Mouse (Mus musculus) liver, embryonic 14.5 days (tissue): ENCODE data around the gene Exoc4. TPM values are rescaled to one million over a fixed set of nuclear protein-coding genes. Genes with fewer than 3 reads are reported as not detected.

ENCODE experiments used
- ATAC-seq: fragments of 200-750 bp; cut with Nextera tagmentation; 2 replicates; pipeline ENCODE4 v1.8.0; 2017; ENCODE audit warnings: moderate number of reproducible peaks, mild to moderate bottlenecking, moderate library complexity; ENCODE audit not compliant: insufficient read depth
- DNase-seq, 3 experiments: peaks; one replicate each; pipeline ENCODE4 v3.0.0-alpha.2; 2012 to 2013; ENCODE audit warnings: low read depth in 3 of 3, low spot score in 3 of 3
- H3K27ac ChIP-seq: fragments of 300-500 bp; sonication (generic); 2 replicates; pipeline ENCODE4 v1.5.1; 2014; ENCODE audit warnings: moderate library complexity, mild to moderate bottlenecking, control low read depth, inconsistent platforms
- H3K27me3 ChIP-seq: fragments of 300-500 bp; sonication (generic); 2 replicates; pipeline ENCODE4 v1.6.1; 2014; ENCODE audit warnings: mild to moderate bottlenecking, low read length, moderate library complexity; ENCODE audit not compliant: control insufficient read depth, insufficient read depth
- H3K36me3 ChIP-seq: fragments of 300-500 bp; sonication (generic); replicated peaks from 2 replicates; pipeline ENCODE4 v1.6.1; 2014; ENCODE audit warnings: low read depth; ENCODE audit not compliant: control insufficient read depth, insufficient read depth
- H3K4me1 ChIP-seq, 2 experiments: fragments of 200-500 bp in 1 of 2; fragments of 300-500 bp in 1 of 2; sonication (generic) in 1 of 2; replicated peaks; 2 replicates each; pipeline ENCODE4 v1.6.1; 2012 to 2014; ENCODE audit warnings: antibody characterized with exemption in 1 of 2, inconsistent platforms in 1 of 2, low read length in 1 of 2; ENCODE audit not compliant: control insufficient read depth in 2 of 2, insufficient read depth in 2 of 2
- H3K4me2 ChIP-seq: fragments of 300-500 bp; sonication (generic); 2 replicates; pipeline ENCODE4 v1.6.1; 2014; ENCODE audit warnings: low read depth, mild to moderate bottlenecking, control low read depth, moderate library complexity
- H3K4me3 ChIP-seq, 2 experiments: fragments of 200-500 bp in 1 of 2; fragments of 300-500 bp in 1 of 2; sonication (generic) in 1 of 2; 2 replicates each; pipeline ENCODE4 v1.5.1; 2012 to 2014; ENCODE audit warnings: low read depth in 2 of 2, low read length in 2 of 2, mild to moderate bottlenecking in 2 of 2, control low read depth in 1 of 2, inconsistent platforms in 1 of 2, moderate library complexity in 1 of 2; ENCODE audit not compliant: insufficient read depth in 1 of 2
- H3K9ac ChIP-seq: fragments of 300-500 bp; sonication (generic); replicated peaks from 2 replicates; pipeline ENCODE4 v1.6.1; 2014; ENCODE audit warnings: mild to moderate bottlenecking, control low read depth, moderate library complexity
- H3K9me3 ChIP-seq: fragments of 300-500 bp; sonication (generic); 2 replicates; pipeline ENCODE4 v1.6.1; 2016; ENCODE audit warnings: low read length, mixed read lengths; ENCODE audit not compliant: control insufficient read depth
- CTCF ChIP-seq: IDR thresholded peaks from 2 replicates; pipeline ENCODE4 v1.5.1; 2016; ENCODE audit warnings: antibody characterized with exemption, low read depth, control low read depth
- EP300 ChIP-seq: IDR thresholded peaks from 2 replicates; pipeline ENCODE4 v1.6.1; 2016; ENCODE audit warnings: antibody characterized with exemption, low read depth
- WGBS: fragments of 180-500 bp; shearing (Covaris S2); extraction: QIAGEN DNeasy Blood & Tissue Kit; methylation state at CpG from one replicate; pipeline ENCODE4 v1.1.7; 2014; ENCODE audit not compliant: insufficient replicate concordance; 5-methylcytosine and 5-hydroxymethylcytosine counted together
- polyA plus RNA-seq, 2 experiments: library from polyadenylated mRNA; depleted of rRNA in 1 of 2; stranded (reverse) in 1 of 2; unstranded in 1 of 2; fragments of >200 nt; fragmentation: Nextera tagmentation in 1 of 2; extraction: Ambion mirVana in 1 of 2; gene quantifications; 2 replicates each; pipeline versions ENCODE4 v1.2.1 to v1.2.3; 2012 to 2014

Exoc4 gene
- polyA plus RNA-seq, 2 experiments = 4.9 to 7.0 TPM

GRCm38 (mm10) chr6:33259926-33260325, 11.0 kb downstream of the Exoc4 start:
- Histone ChIP-seq H3K4me2 (no peak overlapping the region), H3K36me3 (no peaks in the 10 kb centered on the region; the same call in 1 of the 2 replicates), H3K27ac (no peak overlapping the region), H3K9ac (no peak overlapping the region), H3K4me1 (peaks cover 0 to 11% of the 10 kb centered on the region in 2 experiments; a peak in 2 of 4 replicates), H3K27me3 (no peaks in the 10 kb centered on the region), H3K4me3 (no peak overlapping the region), H3K9me3 (no peaks in the 10 kb centered on the region)
- DNase-seq (peak in 1 of 3 experiments; percentile 12), ATAC-seq (no peak; the same call in 1 of the 2 replicates)
- 21% methylated on average over 5 of the region's 5 CpGs for WGBS
- TF ChIP-seq CTCF = no peak
- 0 out of 2 replicates have a peak, but pooled peaks have one; percentile 33 for TF ChIP-seq EP300

GRCm38 (mm10) chr6:33261606-33262005, 12.7 kb downstream of the Exoc4 start:
- peaks cover 0 to 11% of the 10 kb centered on the region in 2 experiments; a peak in 2 of 4 replicates for H3K4me1 ChIP-seq

DNA sequence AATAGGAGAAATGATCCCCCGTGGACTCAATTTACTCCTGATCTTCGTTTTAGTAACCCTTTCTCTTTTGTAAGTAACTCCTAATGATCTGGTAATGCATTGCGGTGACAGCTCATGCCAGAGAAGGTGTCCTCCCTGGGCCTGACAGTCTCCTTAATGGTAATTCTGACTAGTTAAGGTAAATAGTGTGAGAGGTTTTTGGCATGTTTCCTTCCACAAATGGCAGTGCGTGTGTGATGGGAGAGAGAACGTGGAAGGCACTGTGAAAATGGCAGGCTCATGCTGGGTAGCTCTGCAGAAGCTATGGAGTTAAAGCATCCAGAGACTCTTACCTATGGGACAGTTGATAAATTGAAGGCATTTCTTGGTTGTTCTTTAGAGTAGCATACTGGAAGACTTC, 15.1 kb downstream of the Exoc4 start:
- H3K4me2 ChIP-seq = no peak overlapping the region
- H3K9me3 ChIP-seq = no peaks in the 10 kb centered on the region
- H3K27me3 ChIP-seq = no peaks in the 10 kb centered on the region
- no peak for DNase-seq
- H3K27ac ChIP-seq = no peak overlapping the region
- H3K9ac ChIP-seq = no peak overlapping the region
- H3K4me3 ChIP-seq = no peak overlapping the region
- H3K4me1 ChIP-seq = peaks cover 0 to 8% of the 10 kb centered on the region in 2 experiments; a peak in 2 of 4 replicates
- no peaks in the 10 kb centered on the region; the same call in 1 of the 2 replicates for H3K36me3 ChIP-seq
- 80% methylated on average over 5 of the region's 5 CpGs for WGBS
- no peak for ATAC-seq
- TF ChIP-seq CTCF = no peak
- no peak for TF ChIP-seq EP300

More at GRCm38 (mm10) chr6:33261606-33262005, 12.7 kb downstream of the Exoc4 start:
- H3K36me3 ChIP-seq = no peaks in the 10 kb centered on the region; the same call in 1 of the 2 replicates
- no peak overlapping the region for H3K4me3 ChIP-seq
- H3K27ac ChIP-seq = no peak overlapping the region
- 73% methylated on average over 3 of the region's 3 CpGs for WGBS
- no peak overlapping the region for H3K4me2 ChIP-seq
- H3K27me3 ChIP-seq = no peaks in the 10 kb centered on the region
- ATAC-seq (no peak), DNase-seq (no peak)
- H3K9me3 ChIP-seq = no peaks in the 10 kb centered on the region
- TF ChIP-seq EP300 (no peak), CTCF (no peak)
- H3K9ac ChIP-seq = no peak overlapping the region

DNA sequence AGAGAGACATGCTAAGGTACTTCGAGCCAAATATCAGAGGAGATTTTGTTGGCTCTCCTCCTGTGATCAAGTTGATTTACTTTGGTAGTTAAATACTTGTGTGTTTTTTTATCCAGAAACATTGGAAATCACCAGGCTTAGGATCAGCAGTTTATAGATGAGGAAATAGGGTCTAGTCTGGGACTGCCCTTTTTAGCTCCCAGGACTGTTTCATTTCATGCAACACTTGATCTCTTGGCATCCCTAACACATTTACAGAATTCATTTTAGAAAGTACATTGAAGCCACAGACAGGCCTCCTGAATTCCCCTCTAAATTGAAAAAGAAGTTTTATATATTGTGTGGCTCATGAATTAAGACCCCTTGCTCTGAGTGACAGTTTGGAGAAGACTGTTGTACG, 15.5 kb downstream of the Exoc4 start:
- DNase-seq = no peak
- no peak for ATAC-seq
- WGBS = 78% methylated on average over 2 of the region's 2 CpGs

GRCm38 (mm10) chr6:33267571-33267970, 18.7 kb downstream of the Exoc4 start:
- Histone ChIP-seq H3K36me3 (no peaks in the 10 kb centered on the region), H3K9me3 (no peaks in the 10 kb centered on the region), H3K27me3 (no peaks in the 10 kb centered on the region), H3K9ac (no peak overlapping the region), H3K4me2 (no peak overlapping the region), H3K4me1 (peaks cover 0 to 4% of the 10 kb centered on the region in 2 experiments; a peak in 1 of 4 replicates), H3K27ac (no peak overlapping the region), H3K4me3 (no peak overlapping the region)
- TF ChIP-seq CTCF (no peak), EP300 (no peak)
- DNase-seq = no peak
- ATAC-seq = no peak
- WGBS = 71% methylated on average over 6 of the region's 6 CpGs

More for the DNA sequence above, 15.5 kb downstream of the Exoc4 start:
- Histone ChIP-seq H3K27me3 (no peaks in the 10 kb centered on the region), H3K36me3 (no peaks in the 10 kb centered on the region; the same call in 1 of the 2 replicates), H3K4me2 (no peak overlapping the region), H3K4me1 (peaks cover 0 to 8% of the 10 kb centered on the region in 2 experiments; a peak in 2 of 4 replicates), H3K4me3 (no peak overlapping the region), H3K27ac (no peak overlapping the region), H3K9ac (no peak overlapping the region), H3K9me3 (no peaks in the 10 kb centered on the region)
- no peak for TF ChIP-seq CTCF
- TF ChIP-seq EP300 = no peak
